In the genomic region with DNA sequence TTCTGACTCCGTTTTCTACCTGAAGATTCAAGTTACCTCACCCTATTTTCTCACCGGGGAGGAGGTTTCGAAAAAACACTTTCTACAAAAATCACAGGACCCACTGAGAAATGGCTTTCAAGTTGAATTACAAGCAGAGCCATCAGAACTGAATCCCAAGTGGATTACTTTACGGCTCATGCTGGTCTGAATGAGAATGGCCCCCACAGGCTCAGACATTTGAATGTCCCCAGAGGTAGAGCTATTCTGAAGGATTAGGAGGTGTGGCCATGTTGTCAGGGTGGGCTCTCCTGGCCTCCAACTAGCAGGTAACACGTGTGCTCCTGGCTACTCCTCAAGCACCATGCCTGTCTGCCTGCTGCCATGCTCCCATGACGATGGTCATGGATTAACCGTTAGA, we compare ENCODE assay signal across 27 mouse cellular contexts.
"Had no signal": no experiment of that assay in that cellular context is flagged by ENCODE, and none has a peak within 500 bp of the region (broad histone marks: within the 10 kb centered on the region; RNA-seq: fewer than 3 reads in every experiment).

No protein-coding gene starts in this region.

- H3K27me3 ChIP-seq: heart, embryonic 13.5 days; heart, embryonic 15.5 days; hindbrain, embryonic 13.5 days; hindbrain, embryonic 15.5 days; intestine, embryonic 15.5 days; kidney, embryonic 15.5 days; limb, embryonic 13.5 days; limb, embryonic 15.5 days; liver, embryonic 12.5 days had no signal

- ATAC-seq: hindbrain, postnatal 0 days; intestine, embryonic 15.5 days; liver, embryonic 12.5 days had no signal

- H3K4me1 ChIP-seq: heart, embryonic 13.5 days; heart, embryonic 15.5 days; hindbrain, embryonic 13.5 days; hindbrain, embryonic 15.5 days; intestine, embryonic 15.5 days; kidney, embryonic 15.5 days; liver, embryonic 12.5 days had no signal

- DNase-seq: gastrocnemius, adult 2 months; gastrocnemius, postnatal 10 days; gastrocnemius, postnatal 25 days; heart, adult 18-20 months; heart, postnatal 14 days; heart, postnatal 36 days; kidney, adult 11 months; kidney, adult 2 months; kidney, adult 9 months; kidney, postnatal 14 days; kidney, postnatal 36 days; layer of hippocampus, adult 9-11 months; layer of hippocampus, postnatal 36 days; left cerebral cortex, postnatal 4 days had no signal

- H3K9me3 ChIP-seq: heart, embryonic 10.5 days; heart, embryonic 13.5 days; heart, embryonic 15.5 days; hindbrain, embryonic 13.5 days; hindbrain, embryonic 15.5 days; intestine, embryonic 15.5 days; kidney, embryonic 15.5 days; limb, embryonic 13.5 days; limb, embryonic 15.5 days; liver, embryonic 12.5 days had no signal

- H3K4me3 ChIP-seq: gastrocnemius, adult 2 months; heart, embryonic 10.5 days; heart, embryonic 13.5 days; heart, embryonic 15.5 days; hindbrain, embryonic 13.5 days; hindbrain, embryonic 15.5 days; intestine, embryonic 15.5 days; kidney, embryonic 15.5 days; limb, embryonic 13.5 days; limb, embryonic 15.5 days; liver, embryonic 12.5 days had no signal

- H3K4me2 ChIP-seq: heart, embryonic 13.5 days; heart, embryonic 15.5 days; hindbrain, embryonic 13.5 days; hindbrain, embryonic 15.5 days; intestine, embryonic 15.5 days; kidney, embryonic 15.5 days; limb, embryonic 13.5 days; limb, embryonic 15.5 days; liver, embryonic 12.5 days had no signal

- H3K27ac ChIP-seq: gastrocnemius, adult 2 months; heart, embryonic 10.5 days; heart, embryonic 13.5 days; heart, embryonic 15.5 days; hindbrain, embryonic 13.5 days; hindbrain, embryonic 15.5 days; hindbrain, postnatal 0 days; intestine, embryonic 15.5 days; kidney, embryonic 15.5 days; kidney, postnatal 0 days; limb, embryonic 13.5 days; limb, embryonic 15.5 days; liver, embryonic 12.5 days; liver, embryonic 14.5 days had no signal

- H3K9ac ChIP-seq: heart, embryonic 13.5 days; heart, embryonic 15.5 days; hindbrain, embryonic 13.5 days; hindbrain, embryonic 15.5 days; intestine, embryonic 15.5 days; kidney, embryonic 15.5 days; limb, embryonic 13.5 days; limb, embryonic 15.5 days; liver, embryonic 12.5 days; liver, embryonic 14.5 days had no signal
